Mouse (Mus musculus): ENCODE data around the gene Ccdc113.

GRCm38 (mm10) chr8:95505606-95506005, 28.3 kb upstream of the Ccdc113 start:
- TF ChIP-seq GATA1 (IDR thresholded peaks at IDR 0.05; ENCODE audit: low read length) (no peak), TAL1 (IDR thresholded peaks at IDR 0.05; ENCODE audit: low read length) (no peak)
